Mouse (Mus musculus): ENCODE results near the gene Zfpm1. TPM values are rescaled to one million over a fixed set of nuclear protein-coding genes. Genes with fewer than 3 reads are reported as not detected.
A peak's percentile ranks its signal among the peaks of the same experiment; 100 is the strongest.
"Not testable (repeated sequence)": the region's sequence is repeated elsewhere in the genome, so short reads cannot be mapped to it uniquely, and the experiment has no call there.

Gene Zfpm1
- polyA plus RNA-seq, 2 experiments, result 2.1 to 10.4 TPM

DNA sequence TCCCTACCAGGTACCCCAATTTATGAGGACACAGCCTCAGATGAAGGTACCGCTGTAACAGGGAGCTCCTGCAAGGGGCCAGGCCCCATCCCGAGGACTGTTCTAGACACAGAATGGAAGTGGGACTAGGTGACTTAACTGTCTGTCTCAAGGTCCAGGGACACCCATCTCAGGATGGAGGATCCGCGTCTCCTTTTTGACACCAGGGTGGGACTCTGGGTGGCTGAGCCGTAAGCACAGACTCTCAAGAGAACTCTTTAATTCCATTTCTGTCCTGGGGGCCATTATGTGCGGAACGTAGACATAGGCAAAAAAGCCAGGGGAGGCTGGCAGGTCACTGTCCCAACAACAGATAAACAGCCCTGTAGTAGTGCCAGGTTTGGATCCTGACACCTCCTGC, 40.2 kb downstream of the Zfpm1 start:
- H3K27ac ChIP-seq (replicated peaks; ENCODE audit: low read depth, low read length), result no peak overlapping the region

DNA sequence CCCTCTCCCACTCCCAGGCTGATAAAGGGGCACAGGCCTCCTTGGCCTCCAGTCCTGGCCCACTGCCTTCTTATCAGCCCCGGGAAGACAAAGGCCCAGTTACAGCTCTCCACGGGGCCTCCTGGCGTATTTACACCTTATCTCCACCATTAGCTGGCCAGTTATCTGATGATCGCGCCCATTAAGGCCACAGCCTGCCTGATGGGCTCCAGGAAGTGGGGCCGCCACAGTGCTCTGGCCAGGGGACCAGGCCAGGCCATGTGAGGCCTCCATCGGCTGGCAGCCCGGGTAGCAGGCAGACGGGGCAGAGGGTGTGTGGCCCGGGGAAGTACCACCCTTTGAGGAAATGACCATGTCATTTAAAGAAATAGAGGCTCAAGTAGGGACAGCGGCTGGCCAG, 40.9 kb downstream of the Zfpm1 start:
- DNase-seq (ENCODE audit: low spot score) (no peak), ATAC-seq (ENCODE audit: low FRiP score, low read depth) (no peak)
- H3K4me1 ChIP-seq (ENCODE audit: control insufficient read depth, insufficient read depth, low read length), result no peaks in the 10 kb centered on the region; the same call in 1 of the 2 replicates
- no peak for TF ChIP-seq POLR2A (IDR thresholded peaks at IDR 0.05; ENCODE audit: borderline replicate concordance, extremely low read depth, insufficient read depth, insufficient read length)
- H3K27me3 ChIP-seq (ENCODE audit: control insufficient read depth, insufficient read depth, low read length), result no peaks in the 10 kb centered on the region
- 38% methylated on average over 11 of the region's 11 CpGs for WGBS
- H3K9me3 ChIP-seq (ENCODE audit: control insufficient read depth, low read length), result no peaks in the 10 kb centered on the region
- H3K36me3 ChIP-seq (ENCODE audit: control insufficient read depth, insufficient read depth, low read length), result no peaks in the 10 kb centered on the region
- H3K4me3 ChIP-seq (replicated peaks; ENCODE audit: low read length), result no peak overlapping the region
- no peak overlapping the region for H3K4me2 ChIP-seq (replicated peaks; ENCODE audit: low read depth, low read length, severe bottlenecking)
- no peak overlapping the region for H3K27ac ChIP-seq (replicated peaks; ENCODE audit: low read depth, low read length)
- H3K9ac ChIP-seq (ENCODE audit: low read depth, low read length, severe bottlenecking), result no peak overlapping the region

More for the DNA sequence above, 40.2 kb downstream of the Zfpm1 start:
- no peaks in the 10 kb centered on the region for H3K9me3 ChIP-seq (ENCODE audit: control insufficient read depth, low read length)
- ATAC-seq (ENCODE audit: low FRiP score, low read depth), result no peak
- H3K27me3 ChIP-seq (ENCODE audit: control insufficient read depth, insufficient read depth, low read length), result no peaks in the 10 kb centered on the region
- WGBS, result 79% methylated on average over 7 of the region's 7 CpGs
- no peaks in the 10 kb centered on the region for H3K36me3 ChIP-seq (ENCODE audit: control insufficient read depth, insufficient read depth, low read length)
- no peak for TF ChIP-seq POLR2A (IDR thresholded peaks at IDR 0.05; ENCODE audit: borderline replicate concordance, extremely low read depth, insufficient read depth, insufficient read length)
- no peaks in the 10 kb centered on the region; the same call in 1 of the 2 replicates for H3K4me1 ChIP-seq (ENCODE audit: control insufficient read depth, insufficient read depth, low read length)
- no peak overlapping the region for H3K9ac ChIP-seq (ENCODE audit: low read depth, low read length, severe bottlenecking)
- no peak for DNase-seq (ENCODE audit: low spot score)
- no peak overlapping the region for H3K4me2 ChIP-seq (replicated peaks; ENCODE audit: low read depth, low read length, severe bottlenecking)
- H3K4me3 ChIP-seq (replicated peaks; ENCODE audit: low read length), result no peak overlapping the region

DNA sequence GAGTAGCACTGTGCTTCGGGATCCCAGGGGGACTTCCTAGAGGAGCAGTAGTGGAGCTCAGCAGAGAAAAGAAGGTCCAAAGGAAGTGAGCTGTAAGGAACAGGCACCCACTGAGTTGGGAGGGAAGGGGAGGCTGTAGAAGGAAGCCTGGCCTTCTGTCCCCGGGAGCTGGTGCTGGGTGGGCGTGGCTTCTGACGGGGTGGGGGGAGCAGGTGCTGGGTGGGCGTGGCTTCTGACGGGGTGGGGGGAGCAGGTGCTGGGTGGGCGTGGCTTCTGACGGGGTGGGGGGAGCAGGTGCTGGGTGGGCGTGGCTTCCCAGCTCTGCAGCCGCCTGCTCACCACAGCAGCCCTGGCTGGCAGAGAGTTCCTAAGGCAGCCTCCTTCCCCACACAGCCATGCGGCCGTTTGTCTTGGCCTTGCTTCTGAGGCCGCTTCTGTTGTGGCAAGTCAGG, 42.0 kb downstream of the Zfpm1 start:
- not testable (repeated sequence) for H3K4me2 ChIP-seq (replicated peaks; ENCODE audit: low read depth, low read length, severe bottlenecking); H3K27ac ChIP-seq (replicated peaks; ENCODE audit: low read depth, low read length); H3K9me3 ChIP-seq (ENCODE audit: control insufficient read depth, low read length); H3K36me3 ChIP-seq (ENCODE audit: control insufficient read depth, insufficient read depth, low read length); H3K4me1 ChIP-seq (ENCODE audit: control insufficient read depth, insufficient read depth, low read length); DNase-seq (ENCODE audit: low spot score); H3K27me3 ChIP-seq (ENCODE audit: control insufficient read depth, insufficient read depth, low read length); H3K9ac ChIP-seq (ENCODE audit: low read depth, low read length, severe bottlenecking); H3K4me3 ChIP-seq (replicated peaks; ENCODE audit: low read length)
- WGBS, result 11% methylated on average over 7 of the region's 13 CpGs
- 0 out of 2 replicates have a peak, but pooled peaks have one; percentile 16 for ATAC-seq (ENCODE audit: low FRiP score, low read depth)

DNA sequence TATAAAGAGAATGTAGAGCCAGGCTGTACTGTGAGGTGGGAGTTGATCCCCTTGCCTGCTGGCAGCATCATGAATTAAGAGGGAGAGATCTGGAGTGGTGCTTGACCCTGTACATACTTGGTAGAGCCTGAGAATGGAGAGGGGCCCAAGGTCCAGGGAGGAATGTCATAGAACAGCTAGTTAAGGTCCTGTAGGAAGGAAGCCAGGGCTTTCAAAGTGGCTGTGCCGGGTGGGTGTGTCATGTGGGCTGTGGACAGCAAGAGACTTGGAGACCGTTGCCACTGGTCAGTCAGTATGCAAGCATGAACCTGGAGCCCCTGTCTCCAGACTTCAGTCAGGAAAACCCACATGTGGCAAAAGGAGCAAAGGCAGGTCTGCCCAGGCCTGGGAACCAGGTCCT, 43.3 kb downstream of the Zfpm1 start:
- Histone ChIP-seq H3K27me3 (ENCODE audit: control insufficient read depth, insufficient read depth, low read length) (no peaks in the 10 kb centered on the region), H3K36me3 (ENCODE audit: control insufficient read depth, insufficient read depth, low read length) (no peaks in the 10 kb centered on the region), H3K4me1 (ENCODE audit: control insufficient read depth, insufficient read depth, low read length) (no peaks in the 10 kb centered on the region; the same call in 1 of the 2 replicates), H3K9ac (ENCODE audit: low read depth, low read length, severe bottlenecking) (no peak overlapping the region), H3K4me3 (replicated peaks; ENCODE audit: low read length) (no peak overlapping the region), H3K27ac (replicated peaks; ENCODE audit: low read depth, low read length) (no peak overlapping the region), H3K4me2 (replicated peaks; ENCODE audit: low read depth, low read length, severe bottlenecking) (no peak overlapping the region), H3K9me3 (ENCODE audit: control insufficient read depth, low read length) (no peaks in the 10 kb centered on the region)
- ATAC-seq (ENCODE audit: low FRiP score, low read depth), result no peak
- WGBS, result 67% methylated on average over 2 of the region's 2 CpGs
- DNase-seq (ENCODE audit: low spot score), result no peak
- no peak for TF ChIP-seq POLR2A (IDR thresholded peaks at IDR 0.05; ENCODE audit: borderline replicate concordance, extremely low read depth, insufficient read depth, insufficient read length)

DNA sequence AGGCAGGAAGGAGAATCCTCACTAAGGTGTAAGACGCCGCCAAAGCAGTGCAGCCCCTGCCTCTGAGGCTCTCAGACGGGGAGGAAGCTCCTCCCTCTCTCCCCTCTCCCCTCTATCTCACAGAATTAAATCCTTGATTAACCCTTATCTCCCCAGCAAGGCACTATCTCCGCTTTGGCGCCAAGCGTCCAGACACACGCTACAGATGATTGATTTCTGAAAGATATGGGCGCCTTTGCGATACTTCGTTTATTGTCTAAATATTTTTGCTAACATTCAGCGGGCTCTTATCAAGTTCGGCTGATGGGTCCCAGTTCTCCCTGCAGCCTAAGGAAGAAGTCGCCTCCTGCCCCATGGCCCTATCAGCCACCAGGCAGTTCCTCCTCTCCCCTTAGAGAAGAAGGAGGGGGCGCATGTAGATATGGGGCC, 44.2 kb downstream of the Zfpm1 start:
- Histone ChIP-seq H3K9me3 (ENCODE audit: control insufficient read depth, low read length) (no peaks in the 10 kb centered on the region), H3K36me3 (ENCODE audit: control insufficient read depth, insufficient read depth, low read length) (no peaks in the 10 kb centered on the region), H3K4me2 (replicated peaks; ENCODE audit: low read depth, low read length, severe bottlenecking) (no peak overlapping the region), H3K27me3 (ENCODE audit: control insufficient read depth, insufficient read depth, low read length) (no peaks in the 10 kb centered on the region), H3K4me3 (replicated peaks; ENCODE audit: low read length) (no peak overlapping the region), H3K4me1 (ENCODE audit: control insufficient read depth, insufficient read depth, low read length) (no peaks in the 10 kb centered on the region; the same call in 1 of the 2 replicates), H3K27ac (replicated peaks; ENCODE audit: low read depth, low read length) (no peak overlapping the region), H3K9ac (ENCODE audit: low read depth, low read length, severe bottlenecking) (no peak overlapping the region)
- no peak for DNase-seq (ENCODE audit: low spot score)
- WGBS, result 36% methylated on average over 14 of the region's 14 CpGs
- TF ChIP-seq POLR2A (IDR thresholded peaks at IDR 0.05; ENCODE audit: borderline replicate concordance, extremely low read depth, insufficient read depth, insufficient read length), result no peak
- no peak for ATAC-seq (ENCODE audit: low FRiP score, low read depth)

DNA sequence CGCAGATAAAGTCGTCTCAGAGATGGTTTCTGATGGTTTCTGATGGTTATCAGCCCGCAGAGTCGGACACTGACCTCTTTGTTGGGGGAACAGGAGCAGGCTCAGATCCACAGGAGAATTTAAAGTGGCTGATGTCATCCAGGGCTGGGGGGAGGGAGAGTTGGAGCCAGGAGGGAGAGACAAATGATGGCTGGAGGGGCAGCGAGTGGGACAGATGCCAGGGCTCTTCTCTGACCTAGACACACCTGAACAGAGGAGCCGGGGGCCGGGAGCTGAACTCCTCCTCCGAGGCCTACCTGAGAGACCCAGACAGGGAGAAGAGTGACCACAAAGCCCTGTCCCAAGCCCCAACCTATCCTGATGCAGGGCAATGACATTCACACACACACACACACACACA, 47.1 kb downstream of the Zfpm1 start:
- no peaks in the 10 kb centered on the region for H3K27me3 ChIP-seq (ENCODE audit: control insufficient read depth, insufficient read depth, low read length)
- ATAC-seq (ENCODE audit: low FRiP score, low read depth) (no peak), DNase-seq (ENCODE audit: low spot score) (no peak)
- H3K9me3 ChIP-seq (ENCODE audit: control insufficient read depth, low read length), result no peaks in the 10 kb centered on the region
- no peak overlapping the region for H3K9ac ChIP-seq (ENCODE audit: low read depth, low read length, severe bottlenecking)
- no peak overlapping the region for H3K4me3 ChIP-seq (replicated peaks; ENCODE audit: low read length)
- no peaks in the 10 kb centered on the region for H3K36me3 ChIP-seq (ENCODE audit: control insufficient read depth, insufficient read depth, low read length)
- TF ChIP-seq POLR2A (IDR thresholded peaks at IDR 0.05; ENCODE audit: borderline replicate concordance, extremely low read depth, insufficient read depth, insufficient read length), result no peak
- H3K27ac ChIP-seq (replicated peaks; ENCODE audit: low read depth, low read length), result no peak overlapping the region
- H3K4me1 ChIP-seq (ENCODE audit: control insufficient read depth, insufficient read depth, low read length), result no peaks in the 10 kb centered on the region; the same call in 1 of the 2 replicates
- no peak overlapping the region for H3K4me2 ChIP-seq (replicated peaks; ENCODE audit: low read depth, low read length, severe bottlenecking)
- 79% methylated on average over 7 of the region's 8 CpGs for WGBS

All from limb, embryonic 14.5 days (tissue).